In genomic region chr1:106901406-106901805, GRCm38 (mm10) we compare ENCODE assay signal across 9 mouse cellular contexts. TPM values are rescaled to one million over a fixed set of nuclear protein-coding genes. Genes with fewer than 3 reads are reported as not detected.
A peak's percentile ranks its signal among the peaks of the same experiment; 100 is the strongest.
DNase-seq lines count a peak whose midpoint lies in the region; ATAC-seq lines count a peak whose summit lies in the region.
"Had no signal": no experiment of that assay in that cellular context is flagged by ENCODE, and none has a peak within 500 bp of the region (broad histone marks: within the 10 kb centered on the region; RNA-seq: fewer than 3 reads in every experiment).

No protein-coding gene starts in this region.

- WGBS in heart, embryonic 12.5 days = 26% methylated on average over 4 of the region's 4 CpGs
- WGBS in liver, embryonic 16.5 days (ENCODE audit: insufficient replicate concordance) = 15% methylated on average over 4 of the region's 4 CpGs

- intact Hi-C loops in heart, postnatal 10 days (cut with DNase I) = loop anchor here (5.0 to 10.0 kb wide), 2 partner anchors 56 to 443 kb away; no protein-coding TSS in a partner anchor
- intact Hi-C loops in gastrocnemius, postnatal 14 days (cut with DNase I; ENCODE audit: low total_unique reads) = no loop called here

- H3K27ac ChIP-seq in heart, embryonic 12.5 days (ENCODE audit: poor library complexity, severe bottlenecking) = no peak overlapping the region
- H3K27ac ChIP-seq in liver, embryonic 16.5 days (ENCODE audit: low read length) = no peak overlapping the region
- H3K27ac ChIP-seq: limb, embryonic 12.5 days had no signal

- ATAC-seq in heart, embryonic 12.5 days (ENCODE audit: insufficient number of reproducible peaks, low FRiP score) = no peak
- peak; percentile 47; the same call in 1 of the 2 replicates for ATAC-seq in liver, embryonic 16.5 days (ENCODE audit: low read depth)

- H3K4me2 ChIP-seq in heart, embryonic 12.5 days = no peak overlapping the region
- no peak overlapping the region for H3K4me2 ChIP-seq in liver, embryonic 16.5 days (ENCODE audit: low read depth, low read length)
- H3K4me2 ChIP-seq: limb, embryonic 12.5 days had no signal

- H3K9me3 ChIP-seq in heart, embryonic 12.5 days (replicated peaks) = no peaks in the 10 kb centered on the region
- no peaks in the 10 kb centered on the region for H3K9me3 ChIP-seq in liver, embryonic 16.5 days (replicated peaks; ENCODE audit: control insufficient read depth, low read length)
- H3K9me3 ChIP-seq: limb, embryonic 12.5 days had no signal

- no peaks in the 10 kb centered on the region for H3K4me1 ChIP-seq in heart, embryonic 12.5 days (replicated peaks)
- no peaks in the 10 kb centered on the region for H3K4me1 ChIP-seq in liver, embryonic 16.5 days (ENCODE audit: control insufficient read depth, low read depth, low read length)
- H3K4me1 ChIP-seq: limb, embryonic 12.5 days had no signal

- no peak overlapping the region for H3K4me3 ChIP-seq in heart, embryonic 12.5 days
- H3K4me3 ChIP-seq in liver, embryonic 16.5 days (ENCODE audit: low read depth, low read length) = no peak overlapping the region
- H3K4me3 ChIP-seq: limb, embryonic 12.5 days had no signal

- H3K27me3 ChIP-seq in heart, embryonic 12.5 days (replicated peaks) = no peaks in the 10 kb centered on the region
- no peaks in the 10 kb centered on the region for H3K27me3 ChIP-seq in liver, embryonic 16.5 days (ENCODE audit: control insufficient read depth, insufficient read depth, low read depth, low read length)
- H3K27me3 ChIP-seq: limb, embryonic 12.5 days had no signal

- H3K9ac ChIP-seq in heart, embryonic 12.5 days = no peak overlapping the region
- H3K9ac ChIP-seq in liver, embryonic 16.5 days (ENCODE audit: low read depth, low read length) = no peak overlapping the region
- H3K9ac ChIP-seq: limb, embryonic 12.5 days had no signal

- no peaks in the 10 kb centered on the region for H3K36me3 ChIP-seq in heart, embryonic 12.5 days
- H3K36me3 ChIP-seq in liver, embryonic 16.5 days (ENCODE audit: control insufficient read depth, insufficient read depth) = no peaks in the 10 kb centered on the region
- H3K36me3 ChIP-seq: limb, embryonic 12.5 days had no signal

- DNase-seq in heart, postnatal 10 days = peak; percentile 19 to 24
- peak; percentile 6 for DNase-seq in thymus, postnatal 25 days
- no peak for DNase-seq in thymus, adult 18-20 months
- peak; percentile 18 for DNase-seq in embryo, embryonic 9.5 days (ENCODE audit: extremely low spot score)
- DNase-seq in gastrocnemius, postnatal 14 days = no peak
- no peak for DNase-seq in frontal cortex, postnatal 25 days (ENCODE audit: low spot score in 2 of 2)

RNA-seq across cellular contexts. Expression of gene Serpinb12, which starts 32.8 kb away (rescaled TPM):
- total RNA-seq in heart, postnatal 10 days (2021) = not detected
- polyA plus RNA-seq in heart, embryonic 12.5 days (2016; fragmentation: Nextera tagmentation; extraction: Ambion mirVana) = 0.14 TPM in 1 of 2 replicates, not detected in the other
- polyA plus RNA-seq in liver, embryonic 16.5 days (2015; fragmentation: Nextera tagmentation; extraction: Ambion mirVana) = 0.07 TPM in 1 of 2 replicates, not detected in the other
- total RNA-seq in gastrocnemius, postnatal 14 days (2021) = under 1 TPM in 1 of 2 experiments, not detected in 1; 0.35 TPM
- polyA plus RNA-seq: limb, embryonic 12.5 days had no signal

RNA-seq across cellular contexts. Expression of gene Serpinb5, which starts 40.4 kb away (rescaled TPM):
- total RNA-seq in heart, postnatal 10 days (2021) = not detected
- not detected in 2 replicates for polyA plus RNA-seq in heart, embryonic 12.5 days (2016; fragmentation: Nextera tagmentation; extraction: Ambion mirVana)
- not detected in 2 replicates for polyA plus RNA-seq in liver, embryonic 16.5 days (2015; fragmentation: Nextera tagmentation; extraction: Ambion mirVana)
- total RNA-seq in gastrocnemius, postnatal 14 days (2021) = not detected

Comparison
In these comparisons a context has a peak if more than half of its experiments do, and no peak if none do; other contexts are left out.
1. DNase-seq: peak in heart, postnatal 10 days (2 of 2), thymus, postnatal 25 days (single experiment) and embryo, embryonic 9.5 days (single experiment); none in thymus, adult 18-20 months (0 of 2), gastrocnemius, postnatal 14 days (single experiment) and frontal cortex, postnatal 25 days (0 of 2).